Mouse (Mus musculus) C2C12 (cell line): ENCODE data around the gene B3gnt2.

Experiments used
- CEBPB ChIP-seq: IDR thresholded peaks from one replicate; pipeline ENCODE4 v1.6.1; 2011; ENCODE audit warnings: low read depth, mild to moderate bottlenecking, control low read depth, moderate library complexity
- CTCF ChIP-seq: IDR thresholded peaks from one replicate; pipeline ENCODE4 v1.5.1; 2011; ENCODE audit not compliant: control insufficient read depth, insufficient read depth, insufficient read length
- MAX ChIP-seq: IDR thresholded peaks from one replicate; pipeline ENCODE4 v1.6.1; 2011; ENCODE audit warnings: mild to moderate bottlenecking, control low read depth

DNA sequence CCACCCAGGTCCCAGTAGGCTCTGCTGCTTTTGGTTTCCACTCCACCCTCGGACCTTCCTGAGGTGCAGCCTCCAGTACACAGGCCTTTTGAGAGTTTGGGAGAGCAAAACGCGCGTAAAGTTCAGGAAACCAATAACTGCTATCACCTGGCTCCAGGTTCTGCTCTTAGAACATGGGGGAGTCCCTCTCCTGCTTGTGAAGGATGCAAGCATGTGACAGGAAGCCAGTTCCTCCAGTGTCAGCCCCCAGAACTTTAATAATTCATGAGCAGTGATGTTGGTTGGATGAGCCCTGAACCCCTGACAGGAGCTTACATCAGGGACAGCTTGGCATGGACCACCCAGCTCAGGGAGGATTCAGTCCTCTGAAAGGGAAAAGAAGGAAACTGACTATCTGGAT lies 18.9 kb upstream of the B3gnt2 start:
- no peak for TF ChIP-seq CEBPB
- no peak for TF ChIP-seq CTCF
- no peak for TF ChIP-seq MAX
